Mouse (Mus musculus): ENCODE data around the gene Cyp2b9.
"Not testable (repeated sequence)": the region's sequence is repeated elsewhere in the genome, so short reads cannot be mapped to it uniquely, and the experiment has no call there.

Cyp2b9 gene

GRCm38 (mm10) chr7:26173111-26173510, at the start of gene Cyp2b9:
Cyp2b9 (plus strand) TSS chr7:26173411.
- not testable (repeated sequence) for DNase-seq (ENCODE audit: low read depth, low spot score)

- not testable (repeated sequence) for DNase-seq (ENCODE audit: low read depth, low spot score)
These were observed 33.6 kb upstream of the Cyp2b9 start for GRCm38 (mm10) chr7:26139623-26140022.

- DNase-seq (ENCODE audit: low read depth, low spot score): not testable (repeated sequence)
These were observed 29.6 kb upstream of the Cyp2b9 start for GRCm38 (mm10) chr7:26143657-26144056.

- DNase-seq (ENCODE audit: low read depth, low spot score): not testable (repeated sequence)
These were observed 4.3 kb upstream of the Cyp2b9 start for GRCm38 (mm10) chr7:26168765-26169536.

- DNase-seq (ENCODE audit: low read depth, low spot score): no peak
These were observed 27.9 kb downstream of the Cyp2b9 start for GRCm38 (mm10) chr7:26201083-26201482.

- DNase-seq (ENCODE audit: low read depth, low spot score): not testable (repeated sequence)
These were observed 86.8 kb downstream of the Cyp2b9 start, which contains the start of gene Vmn1r184 for GRCm38 (mm10) chr7:26260034-26260433. Vmn1r184 (plus strand) TSS chr7:26260334.
